Mouse (Mus musculus) intestine, embryonic 14.5 days (tissue): ENCODE measurements at regions not wholly inside any gene's neighbourhood (a gene's known extent, or its start where the extent isn't known, plus 50 kb on each side); places are given as distances from the start of the nearest gene placed in this dataset.

Experiments used
- ATAC-seq: fragments of 200-750 bp; cut with Nextera tagmentation; replicated peaks from 2 replicates; pipeline ENCODE4 v1.8.0; 2017; ENCODE audit warnings: low read depth, moderate number of reproducible peaks, moderate TSS enrichment, moderate library complexity; ENCODE audit not compliant: low FRiP score, low TSS enrichment
- DNase-seq: peaks from one replicate; pipeline ENCODE4 v3.0.0-alpha.2; 2018; ENCODE audit warnings: low spot score
- H3K27ac ChIP-seq: fragments of 300-500 bp; sonication (generic); 2 replicates; pipeline ENCODE4 v1.5.1; 2014; ENCODE audit warnings: low read depth, mild to moderate bottlenecking, control low read depth
- H3K27me3 ChIP-seq: fragments of 300-500 bp; sonication (generic); replicated peaks from 2 replicates; pipeline ENCODE4 v1.6.1; 2014; ENCODE audit warnings: low read length, control low read depth; ENCODE audit not compliant: control insufficient read depth, insufficient read depth
- H3K36me3 ChIP-seq: fragments of 300-500 bp; sonication (generic); 2 replicates; pipeline ENCODE4 v1.6.1; 2014; ENCODE audit warnings: low read length, control low read depth; ENCODE audit not compliant: control insufficient read depth, insufficient read depth
- H3K4me1 ChIP-seq: fragments of 300-500 bp; sonication (generic); replicated peaks from 2 replicates; pipeline ENCODE4 v1.6.1; 2014; ENCODE audit warnings: low read length, control low read depth, mixed read lengths; ENCODE audit not compliant: control insufficient read depth, insufficient read depth
- H3K4me2 ChIP-seq: fragments of 300-500 bp; sonication (generic); 2 replicates; pipeline ENCODE4 v1.6.1; 2014; ENCODE audit warnings: low read length
- H3K4me3 ChIP-seq: fragments of 300-500 bp; sonication (generic); 2 replicates; pipeline ENCODE4 v1.5.1; 2014; ENCODE audit warnings: low read depth, low read length, control low read depth, mixed read lengths
- H3K9ac ChIP-seq: fragments of 300-500 bp; sonication (generic); 2 replicates; pipeline ENCODE4 v1.6.1; 2014; ENCODE audit warnings: mild to moderate bottlenecking, low read length
- H3K9me3 ChIP-seq: fragments of 300-500 bp; sonication (generic); 2 replicates; pipeline ENCODE4 v1.6.1; 2016; ENCODE audit warnings: low read length, control low read depth; ENCODE audit not compliant: control insufficient read depth
- WGBS: fragments of 180-500 bp; shearing (Covaris S2); extraction: QIAGEN DNeasy Blood & Tissue Kit; methylation state at CpG from one replicate; pipeline ENCODE4 v1.1.7; 2014; 5-methylcytosine and 5-hydroxymethylcytosine counted together

GRCm38 (mm10) chr16:54120356-54120755, 1177.4 kb downstream of the Zpld1 start:
- H3K4me1 ChIP-seq, result no peaks in the 10 kb centered on the region
- H3K9ac ChIP-seq, result no peak overlapping the region
- DNase-seq (no peak), ATAC-seq (no peak)
- WGBS, result 100% methylated on average over 1 of the region's 1 CpGs
- H3K4me2 ChIP-seq, result no peak overlapping the region
- no peaks in the 10 kb centered on the region for H3K9me3 ChIP-seq
- no peaks in the 10 kb centered on the region for H3K27me3 ChIP-seq
- H3K36me3 ChIP-seq, result no peaks in the 10 kb centered on the region
- H3K4me3 ChIP-seq, result no peak overlapping the region
- no peak overlapping the region for H3K27ac ChIP-seq

- no peaks in the 10 kb centered on the region for H3K4me1 ChIP-seq
- H3K27ac ChIP-seq, result no peak overlapping the region
- 87% methylated on average over 2 of the region's 2 CpGs for WGBS
Observed at GRCm38 (mm10) chr16:54098696-54099095, 1199.1 kb downstream of the Zpld1 start.

GRCm38 (mm10) chr16:54092206-54092605, 1205.6 kb downstream of the Zpld1 start:
- H3K36me3 ChIP-seq, result no peaks in the 10 kb centered on the region
- no peak overlapping the region for H3K4me2 ChIP-seq
- no peak for ATAC-seq
- no peak overlapping the region for H3K27ac ChIP-seq
- DNase-seq, result no peak
- WGBS, result 84% methylated on average over 2 of the region's 2 CpGs
- H3K27me3 ChIP-seq, result no peaks in the 10 kb centered on the region
- no peak overlapping the region for H3K9ac ChIP-seq
- no peaks in the 10 kb centered on the region for H3K9me3 ChIP-seq
- H3K4me3 ChIP-seq, result no peak overlapping the region
- H3K4me1 ChIP-seq, result no peaks in the 10 kb centered on the region

More at GRCm38 (mm10) chr16:54098696-54099095, 1199.1 kb downstream of the Zpld1 start:
- H3K36me3 ChIP-seq, result no peaks in the 10 kb centered on the region
- ATAC-seq (no peak), DNase-seq (no peak)
- no peak overlapping the region for H3K4me2 ChIP-seq
- H3K9me3 ChIP-seq, result no peaks in the 10 kb centered on the region
- H3K4me3 ChIP-seq, result no peak overlapping the region
- no peak overlapping the region for H3K9ac ChIP-seq
- no peaks in the 10 kb centered on the region for H3K27me3 ChIP-seq

GRCm38 (mm10) chr16:54091061-54091765, 1206.6 kb downstream of the Zpld1 start:
- Histone ChIP-seq H3K27ac (no peak overlapping the region), H3K4me1 (no peaks in the 10 kb centered on the region), H3K36me3 (no peaks in the 10 kb centered on the region), H3K9ac (no peak overlapping the region), H3K9me3 (no peaks in the 10 kb centered on the region), H3K4me3 (no peak overlapping the region), H3K4me2 (no peak overlapping the region), H3K27me3 (no peaks in the 10 kb centered on the region)
- no peak for ATAC-seq
- WGBS, result 89% methylated on average over 2 of the region's 2 CpGs
- DNase-seq, result no peak

GRCm38 (mm10) chr16:54080518-54080917, 1217.3 kb downstream of the Zpld1 start:
- Histone ChIP-seq H3K27me3 (no peaks in the 10 kb centered on the region), H3K9ac (no peak overlapping the region), H3K4me2 (no peak overlapping the region), H3K9me3 (no peaks in the 10 kb centered on the region), H3K4me1 (no peaks in the 10 kb centered on the region), H3K36me3 (no peaks in the 10 kb centered on the region), H3K4me3 (no peak overlapping the region), H3K27ac (no peak overlapping the region)
- DNase-seq, result no peak
- 86% methylated on average over 2 of the region's 2 CpGs for WGBS
- no peak for ATAC-seq

- Histone ChIP-seq H3K9ac (no peak overlapping the region), H3K36me3 (no peaks in the 10 kb centered on the region), H3K4me2 (no peak overlapping the region), H3K4me3 (no peak overlapping the region), H3K27ac (no peak overlapping the region), H3K27me3 (no peaks in the 10 kb centered on the region), H3K4me1 (no peaks in the 10 kb centered on the region), H3K9me3 (no peaks in the 10 kb centered on the region)
- 97% methylated on average over 2 of the region's 2 CpGs for WGBS
- no peak for DNase-seq
- no peak for ATAC-seq
Observed at GRCm38 (mm10) chr16:54047836-54048235, 1250.0 kb downstream of the Zpld1 start.

- H3K27ac ChIP-seq, result no peak overlapping the region
Observed at GRCm38 (mm10) chr16:54041973-54042372, 1255.8 kb downstream of the Zpld1 start.

GRCm38 (mm10) chr16:54016319-54016718, 1281.5 kb downstream of the Zpld1 start:
- Histone ChIP-seq H3K27ac (no peak overlapping the region), H3K9me3 (no peaks in the 10 kb centered on the region), H3K4me2 (no peak overlapping the region), H3K9ac (no peak overlapping the region), H3K4me1 (no peaks in the 10 kb centered on the region), H3K27me3 (no peaks in the 10 kb centered on the region), H3K36me3 (no peaks in the 10 kb centered on the region), H3K4me3 (no peak overlapping the region)
- no peak for ATAC-seq
- DNase-seq, result no peak
- 89% methylated on average over 3 of the region's 3 CpGs for WGBS

More at GRCm38 (mm10) chr16:54041973-54042372, 1255.8 kb downstream of the Zpld1 start:
- no peaks in the 10 kb centered on the region for H3K27me3 ChIP-seq
- H3K9ac ChIP-seq, result no peak overlapping the region
- H3K4me2 ChIP-seq, result no peak overlapping the region
- 80% methylated on average over 4 of the region's 4 CpGs for WGBS
- ATAC-seq (no peak), DNase-seq (no peak)
- H3K36me3 ChIP-seq, result no peaks in the 10 kb centered on the region
- H3K4me1 ChIP-seq, result no peaks in the 10 kb centered on the region
- H3K4me3 ChIP-seq, result no peak overlapping the region
- no peaks in the 10 kb centered on the region for H3K9me3 ChIP-seq

GRCm38 (mm10) chr16:53973711-53974110, 1324.1 kb downstream of the Zpld1 start:
- Histone ChIP-seq H3K9me3 (no peaks in the 10 kb centered on the region), H3K27ac (no peak overlapping the region), H3K36me3 (no peaks in the 10 kb centered on the region), H3K9ac (no peak overlapping the region), H3K4me3 (no peak overlapping the region), H3K27me3 (no peaks in the 10 kb centered on the region), H3K4me1 (no peaks in the 10 kb centered on the region), H3K4me2 (no peak overlapping the region)
- 60% methylated on average over 2 of the region's 2 CpGs for WGBS
- ATAC-seq (no peak), DNase-seq (no peak)
